Mouse (Mus musculus): Measurements from ENCODE around the gene Fitm2. TPM values are rescaled to one million over a fixed set of nuclear protein-coding genes. Genes with fewer than 3 reads are reported as not detected.

Gene Fitm2
- 0.15 and 0.18 TPM in 2 replicates for polyA plus RNA-seq (2012)

GRCm38 (mm10) chr2:163472466-163472851, at the start of gene Fitm2:
Gene Fitm2 (minus strand): TSS chr2:163472629.
- peaks cover 3% of the 10 kb centered on the region; the same call in 1 of the 2 replicates for H3K27me3 ChIP-seq (ENCODE audit: control insufficient read depth)
- TF ChIP-seq GATA1 (IDR thresholded peaks at IDR 0.05; ENCODE audit: low read length), result no peak
- TF ChIP-seq TAL1 (IDR thresholded peaks at IDR 0.05; ENCODE audit: low read length), result no peak
- peaks cover 21% of the 10 kb centered on the region for H3K4me1 ChIP-seq (ENCODE audit: control insufficient read depth)
- no peaks in the 10 kb centered on the region for H3K9me3 ChIP-seq (ENCODE audit: control insufficient read depth, low read length)
- H3K36me3 ChIP-seq (ENCODE audit: control insufficient read depth), result peaks cover 24% of the 10 kb centered on the region
- H3K4me3 ChIP-seq (replicated peaks), result peak within 1 kb of the TSS; percentile 97

GRCm38 (mm10) chr2:163506300-163507004, 34.0 kb upstream of the Fitm2 start, which contains the start of gene Hnf4a:
Gene Hnf4a (plus strand): TSS chr2:163506808.
- Histone ChIP-seq H3K27me3 (ENCODE audit: control insufficient read depth) (no peaks in the 10 kb centered on the region), H3K4me1 (ENCODE audit: control insufficient read depth) (no peaks in the 10 kb centered on the region), H3K9me3 (ENCODE audit: control insufficient read depth, low read length) (no peaks in the 10 kb centered on the region), H3K36me3 (ENCODE audit: control insufficient read depth) (no peaks in the 10 kb centered on the region), H3K4me3 (replicated peaks) (peak within 1 kb of the TSS; percentile 46)
- TF ChIP-seq TAL1 (IDR thresholded peaks at IDR 0.05; ENCODE audit: low read length) (no peak), GATA1 (IDR thresholded peaks at IDR 0.05; ENCODE audit: low read length) (no peak)

GRCm38 (mm10) chr2:163503191-163503590, 30.8 kb upstream of the Fitm2 start:
- Histone ChIP-seq H3K36me3 (ENCODE audit: control insufficient read depth) (no peaks in the 10 kb centered on the region), H3K9me3 (ENCODE audit: control insufficient read depth, low read length) (no peaks in the 10 kb centered on the region), H3K4me3 (replicated peaks) (no peak overlapping the region), H3K27me3 (ENCODE audit: control insufficient read depth) (no peaks in the 10 kb centered on the region), H3K4me1 (ENCODE audit: control insufficient read depth) (no peaks in the 10 kb centered on the region)
- TF ChIP-seq GATA1 (IDR thresholded peaks at IDR 0.05; ENCODE audit: low read length) (no peak), TAL1 (IDR thresholded peaks at IDR 0.05; ENCODE audit: low read length) (no peak)

GRCm38 (mm10) chr2:163502219-163502618, 29.8 kb upstream of the Fitm2 start:
- H3K4me3 ChIP-seq (replicated peaks), result no peak overlapping the region
- no peak for TF ChIP-seq TAL1 (IDR thresholded peaks at IDR 0.05; ENCODE audit: low read length)
- TF ChIP-seq GATA1 (IDR thresholded peaks at IDR 0.05; ENCODE audit: low read length), result no peak
- no peaks in the 10 kb centered on the region for H3K27me3 ChIP-seq (ENCODE audit: control insufficient read depth)
- H3K4me1 ChIP-seq (ENCODE audit: control insufficient read depth), result no peaks in the 10 kb centered on the region
- H3K36me3 ChIP-seq (ENCODE audit: control insufficient read depth), result no peaks in the 10 kb centered on the region
- no peaks in the 10 kb centered on the region for H3K9me3 ChIP-seq (ENCODE audit: control insufficient read depth, low read length)

GRCm38 (mm10) chr2:163494456-163494855, 22.0 kb upstream of the Fitm2 start:
- no peak for TF ChIP-seq TAL1 (IDR thresholded peaks at IDR 0.05; ENCODE audit: low read length)
- TF ChIP-seq GATA1 (IDR thresholded peaks at IDR 0.05; ENCODE audit: low read length), result no peak
- H3K4me3 ChIP-seq (replicated peaks), result no peak overlapping the region
- H3K4me1 ChIP-seq (ENCODE audit: control insufficient read depth), result no peaks in the 10 kb centered on the region
- no peaks in the 10 kb centered on the region for H3K36me3 ChIP-seq (ENCODE audit: control insufficient read depth)
- H3K27me3 ChIP-seq (ENCODE audit: control insufficient read depth), result no peaks in the 10 kb centered on the region
- H3K9me3 ChIP-seq (ENCODE audit: control insufficient read depth, low read length), result no peaks in the 10 kb centered on the region

- TF ChIP-seq TAL1 (IDR thresholded peaks at IDR 0.05; ENCODE audit: low read length), result no peak
- no peak for TF ChIP-seq GATA1 (IDR thresholded peaks at IDR 0.05; ENCODE audit: low read length)
- Histone ChIP-seq H3K4me1 (ENCODE audit: control insufficient read depth) (no peaks in the 10 kb centered on the region), H3K9me3 (ENCODE audit: control insufficient read depth, low read length) (no peaks in the 10 kb centered on the region), H3K27me3 (ENCODE audit: control insufficient read depth) (no peaks in the 10 kb centered on the region), H3K4me3 (replicated peaks) (no peak overlapping the region), H3K36me3 (ENCODE audit: control insufficient read depth) (no peaks in the 10 kb centered on the region)
Observed at GRCm38 (mm10) chr2:163493976-163494375, 21.5 kb upstream of the Fitm2 start.

- TF ChIP-seq TAL1 (IDR thresholded peaks at IDR 0.05; ENCODE audit: low read length) (no peak), GATA1 (IDR thresholded peaks at IDR 0.05; ENCODE audit: low read length) (no peak)
- H3K27me3 ChIP-seq (ENCODE audit: control insufficient read depth), result no peaks in the 10 kb centered on the region
- no peaks in the 10 kb centered on the region for H3K36me3 ChIP-seq (ENCODE audit: control insufficient read depth)
- H3K4me1 ChIP-seq (ENCODE audit: control insufficient read depth), result no peaks in the 10 kb centered on the region
- H3K4me3 ChIP-seq (replicated peaks), result no peak overlapping the region
- H3K9me3 ChIP-seq (ENCODE audit: control insufficient read depth, low read length), result no peaks in the 10 kb centered on the region
Observed at GRCm38 (mm10) chr2:163493031-163493430, 20.6 kb upstream of the Fitm2 start.

GRCm38 (mm10) chr2:163492018-163492417, 19.6 kb upstream of the Fitm2 start, which contains the start of gene R3hdml:
Gene R3hdml (plus strand): TSS chr2:163492318.
- Histone ChIP-seq H3K4me1 (ENCODE audit: control insufficient read depth) (no peaks in the 10 kb centered on the region), H3K27me3 (ENCODE audit: control insufficient read depth) (no peaks in the 10 kb centered on the region), H3K36me3 (ENCODE audit: control insufficient read depth) (no peaks in the 10 kb centered on the region), H3K9me3 (ENCODE audit: control insufficient read depth, low read length) (no peaks in the 10 kb centered on the region), H3K4me3 (replicated peaks) (no peak within 1 kb of the TSS)
- no peak for TF ChIP-seq TAL1 (IDR thresholded peaks at IDR 0.05; ENCODE audit: low read length)
- no peak for TF ChIP-seq GATA1 (IDR thresholded peaks at IDR 0.05; ENCODE audit: low read length)

GRCm38 (mm10) chr2:163491351-163491750, 18.9 kb upstream of the Fitm2 start:
- Histone ChIP-seq H3K9me3 (ENCODE audit: control insufficient read depth, low read length) (no peaks in the 10 kb centered on the region), H3K36me3 (ENCODE audit: control insufficient read depth) (no peaks in the 10 kb centered on the region), H3K27me3 (ENCODE audit: control insufficient read depth) (no peaks in the 10 kb centered on the region), H3K4me1 (ENCODE audit: control insufficient read depth) (no peaks in the 10 kb centered on the region), H3K4me3 (replicated peaks) (no peak overlapping the region)
- TF ChIP-seq TAL1 (IDR thresholded peaks at IDR 0.05; ENCODE audit: low read length) (no peak), GATA1 (IDR thresholded peaks at IDR 0.05; ENCODE audit: low read length) (no peak)

Measured in erythroblast, embryonic 14.5 days (primary cell).